Mouse (Mus musculus) c-Kit-positive CD71-positive TER-119-negative erythroid progenitor cells, embryonic 14.5 days (primary cell): ENCODE data around the gene Tmem174.

ENCODE experiments used
- DNase-seq: peaks from one replicate; pipeline ENCODE4 v3.0.0-alpha.2; 2013; ENCODE audit warnings: low read depth

Gene Tmem174

GRCm38 (mm10) chr13:98632306-98632942, 4.8 kb downstream of the Tmem174 start:
- DNase-seq = no peak

- no peak for DNase-seq
Observed at GRCm38 (mm10) chr13:98631105-98631838, 5.9 kb downstream of the Tmem174 start.

- DNase-seq = no peak
Observed at GRCm38 (mm10) chr13:98626736-98627135, 10.5 kb downstream of the Tmem174 start.

DNA sequence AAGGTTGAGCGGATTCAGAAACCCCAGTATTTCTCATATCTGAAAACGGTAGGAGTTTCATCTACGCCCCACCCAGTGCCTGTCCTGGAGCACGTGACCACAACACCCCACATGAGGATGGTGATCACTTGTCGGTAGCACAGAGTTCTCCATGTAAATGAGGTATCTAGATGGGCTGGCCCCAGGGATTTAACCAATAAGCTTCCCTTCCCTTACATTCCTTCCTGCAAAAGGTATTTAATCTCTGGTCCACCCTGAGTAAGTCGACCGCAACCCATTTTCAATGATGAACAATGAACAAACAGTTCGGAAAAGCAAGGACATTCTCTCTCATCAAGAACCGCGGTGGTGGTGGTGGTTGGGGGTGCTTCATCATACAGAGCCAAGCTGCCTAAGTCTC, 12.7 kb downstream of the Tmem174 start:
- DNase-seq = no peak

GRCm38 (mm10) chr13:98622881-98623549, 14.2 kb downstream of the Tmem174 start:
- no peak for DNase-seq

- DNase-seq = no peak
Observed at GRCm38 (mm10) chr13:98617429-98618067, 19.7 kb downstream of the Tmem174 start.

GRCm38 (mm10) chr13:98607885-98608477, 29.2 kb downstream of the Tmem174 start:
- no peak for DNase-seq

- no peak for DNase-seq
Observed at GRCm38 (mm10) chr13:98603799-98604198, 33.4 kb downstream of the Tmem174 start.

- DNase-seq = no peak
Observed at GRCm38 (mm10) chr13:98596746-98597145, 40.5 kb downstream of the Tmem174 start.

DNA sequence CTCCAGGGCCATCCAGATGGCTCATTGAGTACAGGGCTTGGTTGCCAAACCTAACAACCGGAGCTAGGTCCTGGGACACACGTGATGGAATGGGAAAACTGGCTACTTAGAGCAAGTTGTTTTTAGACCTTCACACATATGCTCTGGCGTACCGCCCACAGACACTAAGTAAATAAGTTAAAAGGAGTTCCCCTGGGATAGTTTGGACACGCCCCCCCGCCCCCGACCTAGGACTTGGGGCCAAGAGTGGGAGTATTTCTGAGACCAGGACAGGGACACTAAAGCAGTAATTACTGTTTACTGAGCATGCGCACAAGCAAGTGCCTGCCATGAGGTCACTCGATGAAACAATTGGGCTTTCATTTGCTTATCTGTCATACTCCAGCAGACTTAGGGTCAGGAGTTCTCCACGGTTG, 42.5 kb downstream of the Tmem174 start:
- DNase-seq = no peak

DNA sequence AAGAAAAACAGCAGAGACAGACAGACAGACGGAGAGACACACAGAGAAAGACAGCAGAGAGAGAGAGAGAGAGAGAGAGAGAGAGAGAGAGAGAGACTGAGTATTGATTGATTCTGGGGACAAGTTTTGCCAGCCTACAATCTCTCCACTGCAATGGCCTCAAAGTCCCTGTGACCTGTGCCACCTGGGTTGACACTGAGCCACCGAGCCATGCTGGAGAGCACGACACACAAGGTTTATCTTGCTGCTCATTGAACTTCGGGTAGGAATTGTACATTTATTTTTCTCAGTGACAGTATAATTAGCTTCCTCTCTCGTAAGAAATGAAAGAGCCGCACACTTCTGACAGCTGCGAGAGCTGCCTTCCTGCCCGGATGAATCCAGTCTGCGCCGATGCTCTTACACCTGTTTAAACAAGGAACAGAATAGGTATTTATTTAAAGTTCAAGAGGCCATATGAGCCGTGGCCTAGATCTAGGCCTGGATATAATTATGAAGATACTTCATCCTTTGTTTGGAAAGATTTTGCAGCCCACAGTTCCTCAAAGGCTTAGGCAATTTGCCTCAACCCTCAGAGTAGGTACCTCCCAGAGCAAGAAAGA, 43.2 kb downstream of the Tmem174 start:
- no peak for DNase-seq

DNA sequence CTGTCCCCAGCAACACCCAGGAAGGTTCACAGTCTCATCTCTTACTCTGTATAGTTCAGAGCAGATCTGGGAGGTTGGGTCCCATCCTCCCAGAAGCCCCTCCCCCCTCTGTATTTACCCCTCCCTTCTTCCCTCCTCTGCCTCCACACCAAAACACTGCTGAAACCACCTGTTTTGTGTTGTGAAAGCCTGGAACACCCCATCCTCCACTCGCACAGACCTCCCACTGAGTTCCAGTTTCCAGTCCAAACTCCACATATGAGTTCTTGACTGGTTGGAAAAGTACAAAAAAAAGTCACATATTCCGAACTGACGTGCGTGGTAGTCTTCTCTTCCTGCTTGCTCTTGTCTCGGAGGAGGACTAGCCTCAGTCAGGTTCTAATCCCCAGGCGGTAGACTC, 45.8 kb downstream of the Tmem174 start:
- DNase-seq = no peak

GRCm38 (mm10) chr13:98590693-98591389, 46.4 kb downstream of the Tmem174 start:
- DNase-seq = no peak

DNA sequence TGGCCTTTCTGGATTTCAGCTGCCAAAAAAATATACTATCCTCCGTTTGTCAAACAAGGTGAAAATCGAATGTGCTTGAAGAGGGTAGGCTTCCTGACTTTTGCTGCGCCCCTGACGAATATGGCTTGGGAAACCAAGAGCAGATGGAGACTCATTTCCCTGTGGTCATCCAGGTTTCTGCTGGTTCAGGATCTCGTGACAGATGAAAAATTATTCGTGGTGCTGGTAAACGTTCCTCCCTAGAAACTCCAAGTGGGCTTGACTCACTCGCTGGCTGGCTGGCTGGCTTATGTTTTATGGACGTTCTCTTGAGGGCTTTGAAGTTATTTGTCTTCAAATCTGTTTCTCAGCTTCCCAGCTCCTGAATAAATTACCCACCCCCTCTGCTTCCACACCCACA, 47.6 kb downstream of the Tmem174 start:
- no peak for DNase-seq

GRCm38 (mm10) chr13:98588951-98589501, 48.2 kb downstream of the Tmem174 start:
- DNase-seq = peak; percentile 16

GRCm38 (mm10) chr13:98588480-98588879, 48.7 kb downstream of the Tmem174 start:
- DNase-seq = no peak

GRCm38 (mm10) chr13:98587639-98588038, 49.6 kb downstream of the Tmem174 start:
- no peak for DNase-seq

DNA sequence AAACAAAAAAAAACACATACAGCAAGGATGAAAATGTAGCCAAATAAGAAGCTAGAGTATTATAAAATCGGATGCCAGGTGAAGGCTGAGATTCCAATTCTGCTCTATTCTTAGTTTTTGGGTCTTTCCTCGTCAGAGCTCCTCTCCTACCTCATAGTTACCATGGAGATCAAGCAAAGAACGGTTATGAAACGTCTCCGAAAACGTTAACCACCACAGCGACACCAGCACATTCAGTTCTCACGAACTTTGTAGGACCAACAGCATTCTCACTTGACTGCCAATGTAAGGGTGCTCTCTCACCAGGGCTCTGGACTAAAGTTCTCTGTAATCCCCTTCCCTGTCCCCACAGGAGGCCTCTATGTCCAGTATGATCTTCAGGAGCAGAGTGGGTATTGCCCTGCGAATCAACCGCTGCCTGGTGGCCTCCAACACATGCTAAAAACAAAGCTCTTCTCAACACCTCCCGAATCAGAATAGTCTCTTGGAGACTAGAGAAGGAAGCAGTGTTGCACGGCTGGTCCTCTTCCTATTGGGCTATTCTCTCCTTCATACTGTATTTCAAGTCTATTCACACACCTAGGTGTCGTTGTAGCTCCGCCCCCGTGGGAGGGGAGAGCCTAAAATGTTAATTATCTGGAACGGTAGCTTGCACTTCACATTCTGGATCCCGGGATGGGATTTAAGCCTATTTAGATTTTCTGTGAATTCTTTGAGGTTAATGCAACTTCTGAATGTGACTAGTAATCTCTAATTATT, 50.2 kb downstream of the Tmem174 start:
- DNase-seq = no peak
